Mouse (Mus musculus) limb, embryonic 13.5 days (tissue): ENCODE data around the gene Strada. TPM values are rescaled to one million over a fixed set of nuclear protein-coding genes. Genes with fewer than 3 reads are reported as not detected.

ENCODE experiments used
- ATAC-seq: fragments of 200-750 bp; cut with Nextera tagmentation; 2 replicates; pipeline ENCODE4 v1.8.0; 2017; ENCODE audit warnings: low read depth, moderate number of reproducible peaks, moderate TSS enrichment; ENCODE audit not compliant: low FRiP score
- H3K27ac ChIP-seq: fragments of 300-500 bp; sonication (generic); 2 replicates; pipeline ENCODE4 v1.5.1; 2015; ENCODE audit warnings: inconsistent platforms, mild to moderate bottlenecking, moderate library complexity
- H3K27me3 ChIP-seq: fragments of 300-500 bp; sonication (generic); 2 replicates; pipeline ENCODE4 v1.6.1; 2015; ENCODE audit warnings: mild to moderate bottlenecking, inconsistent platforms
- H3K36me3 ChIP-seq: fragments of 300-500 bp; sonication (generic); 2 replicates; pipeline ENCODE4 v1.6.1; 2015; ENCODE audit warnings: inconsistent platforms, mild to moderate bottlenecking, moderate library complexity
- H3K4me1 ChIP-seq: fragments of 300-500 bp; sonication (generic); 2 replicates; pipeline ENCODE4 v1.6.1; 2015; ENCODE audit warnings: inconsistent platforms
- H3K4me2 ChIP-seq: fragments of 300-500 bp; sonication (generic); replicated peaks from 2 replicates; pipeline ENCODE4 v1.6.1; 2015; ENCODE audit warnings: inconsistent platforms, mild to moderate bottlenecking, moderate library complexity
- H3K4me3 ChIP-seq: fragments of 300-500 bp; sonication (generic); 2 replicates; pipeline ENCODE4 v1.5.1; 2015; ENCODE audit warnings: moderate library complexity, mild to moderate bottlenecking, inconsistent platforms
- H3K9ac ChIP-seq: fragments of 300-500 bp; sonication (generic); 2 replicates; pipeline ENCODE4 v1.6.1; 2015; ENCODE audit warnings: mild to moderate bottlenecking, inconsistent platforms
- H3K9me3 ChIP-seq: fragments of 300-500 bp; sonication (generic); 2 replicates; pipeline ENCODE4 v1.6.1; 2016; ENCODE audit warnings: inconsistent platforms
- WGBS: fragments of 180-500 bp; shearing (Covaris S2); methylation state at CpG from one replicate; pipeline ENCODE4 v1.1.7; 2015; 5-methylcytosine and 5-hydroxymethylcytosine counted together
- polyA plus RNA-seq: library from polyadenylated mRNA; unstranded; fragments of >200 nt; fragmentation: Nextera tagmentation; extraction: Ambion mirVana; gene quantifications from 2 replicates; pipeline ENCODE4 v1.2.1, GENCODE M21; 2015

Gene Strada
- polyA plus RNA-seq, 1 experiment from 2014 or later = 32.8 TPM

GRCm38 (mm10) chr11:106160841-106161721 lies 40.9 kb downstream of the Strada start, which contains the start of the genes Gm10840 and Limd2:
Gene Gm10840 (plus strand): TSS chr11:106160850.
Gene Limd2 (minus strand): TSS chr11:106160860.
- H3K4me1 ChIP-seq = peaks cover 48% of the 10 kb centered on the region
- peak within 1 kb of the TSS; percentile 87 for H3K4me3 ChIP-seq
- H3K27me3 ChIP-seq = no peaks in the 10 kb centered on the region
- no peaks in the 10 kb centered on the region for H3K9me3 ChIP-seq
- H3K27ac ChIP-seq = peak within 1 kb of the TSS; percentile 99
- 27% methylated on average over 22 of the region's 22 CpGs for WGBS
- H3K9ac ChIP-seq = peak within 1 kb of the TSS; percentile 96
- H3K4me2 ChIP-seq = peak within 1 kb of the TSS; percentile 97
- peak; percentile 25; the same call in 1 of the 2 replicates for ATAC-seq
- H3K36me3 ChIP-seq = peaks cover 64% of the 10 kb centered on the region

GRCm38 (mm10) chr11:106159921-106160840 lies 41.8 kb downstream of the Strada start:
- peak overlapping the region; percentile 96 for H3K9ac ChIP-seq
- peaks cover 54% of the 10 kb centered on the region for H3K4me1 ChIP-seq
- peak overlapping the region; percentile 99 for H3K27ac ChIP-seq
- H3K4me3 ChIP-seq = peak overlapping the region; percentile 87
- no peaks in the 10 kb centered on the region for H3K27me3 ChIP-seq
- under 1% methylated on average over 89 of the region's 106 CpGs for WGBS
- peak; percentile 67 for ATAC-seq
- peak overlapping the region; percentile 97 for H3K4me2 ChIP-seq
- H3K36me3 ChIP-seq = peaks cover 64% of the 10 kb centered on the region
- no peaks in the 10 kb centered on the region for H3K9me3 ChIP-seq

DNA sequence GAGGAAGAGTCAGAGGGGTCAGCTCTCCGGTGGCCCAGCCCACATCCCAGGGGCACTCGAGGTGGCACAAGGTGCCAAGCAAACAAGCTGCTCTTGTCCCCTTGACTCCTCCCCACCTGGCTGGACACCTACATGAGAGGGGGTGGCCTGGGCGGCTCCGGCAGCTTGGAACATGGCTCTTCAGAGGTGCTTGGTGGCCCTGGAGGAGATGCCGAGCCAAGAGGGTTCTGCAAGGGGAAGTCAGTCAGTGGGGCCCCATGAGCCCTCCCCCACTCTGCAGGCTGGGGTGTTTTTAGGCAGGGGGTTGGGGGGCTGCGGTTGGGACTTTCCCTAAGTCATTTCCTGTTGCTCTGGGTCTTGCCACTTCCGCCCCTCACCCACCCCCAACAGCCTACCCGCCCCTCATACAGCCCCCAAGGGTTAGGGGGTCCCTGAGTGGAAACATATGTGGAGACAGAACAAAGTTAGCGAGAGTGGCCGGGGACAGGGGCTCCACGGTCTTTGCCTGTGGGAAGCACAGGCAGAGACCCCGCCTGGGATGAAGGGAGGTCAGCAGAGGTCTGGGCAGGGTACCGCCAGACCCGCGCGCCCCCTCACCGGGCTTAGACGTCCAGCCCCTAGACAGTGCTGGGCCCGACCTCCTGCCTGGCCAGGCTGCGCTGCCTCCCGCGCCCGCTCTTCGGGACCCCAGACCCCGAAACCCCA lies 42.6 kb downstream of the Strada start:
- peak; percentile 45 for ATAC-seq
- Histone ChIP-seq H3K27me3 (no peaks in the 10 kb centered on the region), H3K4me1 (peaks cover 54% of the 10 kb centered on the region), H3K36me3 (peaks cover 64% of the 10 kb centered on the region), H3K9ac (peak overlapping the region; percentile 96), H3K9me3 (no peaks in the 10 kb centered on the region), H3K4me3 (peak overlapping the region; percentile 87), H3K4me2 (peak overlapping the region; percentile 97), H3K27ac (peak overlapping the region; percentile 99)
- under 1% methylated on average over 22 of the region's 25 CpGs for WGBS

DNA sequence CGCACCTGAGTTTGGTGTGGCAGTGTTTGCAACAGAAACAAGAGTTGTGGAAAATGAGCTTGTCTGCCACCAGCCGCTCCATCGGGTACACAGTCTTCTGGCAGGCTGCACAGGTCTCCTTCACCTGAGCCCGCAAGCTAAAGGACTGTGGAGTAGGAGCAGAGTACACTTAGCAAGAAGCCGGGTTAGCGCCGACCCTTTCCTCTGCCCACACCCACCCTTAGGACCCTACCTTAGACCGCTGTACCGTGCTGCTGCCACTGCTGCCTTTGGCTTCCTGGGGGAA lies 43.1 kb downstream of the Strada start:
- Histone ChIP-seq H3K27ac (peak overlapping the region; percentile 99), H3K4me2 (peak overlapping the region; percentile 97), H3K36me3 (peaks cover 64% of the 10 kb centered on the region), H3K4me3 (peak overlapping the region; percentile 87), H3K27me3 (no peaks in the 10 kb centered on the region), H3K4me1 (peaks cover 54% of the 10 kb centered on the region), H3K9ac (peak overlapping the region; percentile 96), H3K9me3 (no peaks in the 10 kb centered on the region)
- WGBS = 15% methylated on average over 9 of the region's 9 CpGs
- 0 out of 2 replicates have a peak, but pooled peaks have one; percentile 5 for ATAC-seq

DNA sequence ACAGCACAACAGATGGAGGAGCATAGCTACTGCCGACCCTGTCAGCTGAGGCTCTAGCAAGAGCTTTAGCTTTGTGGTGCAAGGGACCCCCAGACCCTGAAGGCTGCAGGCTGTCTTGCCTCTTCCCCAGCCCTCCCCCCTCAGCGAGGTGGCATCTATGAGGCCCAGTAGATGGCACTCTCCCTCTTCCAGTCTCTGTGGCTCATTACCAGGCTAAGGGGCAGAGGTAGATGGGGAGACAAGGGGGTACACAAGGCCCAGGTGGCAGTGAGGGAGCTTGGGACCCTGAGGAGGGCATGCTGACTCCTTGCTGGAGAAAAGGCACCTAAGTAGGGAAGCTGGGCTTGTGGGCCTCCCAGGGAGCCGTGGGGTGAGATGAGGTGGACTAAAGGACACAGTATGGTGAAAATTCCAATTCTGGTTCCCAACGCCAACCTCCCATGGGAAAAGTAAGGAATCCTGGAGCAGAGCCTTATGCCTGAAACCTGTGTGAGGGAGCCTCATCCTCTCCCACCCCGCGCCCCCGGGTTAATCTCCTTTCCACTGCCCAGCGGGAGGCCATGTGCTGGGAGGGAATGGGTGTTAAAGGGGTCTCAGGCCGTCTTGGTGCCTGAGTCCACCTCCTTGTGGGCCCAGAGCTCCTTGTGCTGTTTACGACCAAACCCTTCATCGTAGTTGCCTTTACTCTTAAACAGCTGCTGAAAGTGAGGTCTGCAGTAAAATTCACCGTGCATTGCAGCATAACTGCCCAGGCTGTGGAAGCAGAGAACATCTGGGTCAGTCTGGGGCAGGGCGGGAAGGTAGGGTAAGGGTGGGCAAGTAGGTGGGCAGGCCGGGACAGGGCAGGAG lies 43.7 kb downstream of the Strada start:
- 41% methylated on average over 14 of the region's 14 CpGs for WGBS
- Histone ChIP-seq H3K4me3 (peak overlapping the region; percentile 87), H3K9ac (peak overlapping the region; percentile 96), H3K4me1 (peaks cover 54% of the 10 kb centered on the region), H3K36me3 (peaks cover 63% of the 10 kb centered on the region), H3K27ac (peak overlapping the region; percentile 99), H3K9me3 (no peaks in the 10 kb centered on the region), H3K27me3 (no peaks in the 10 kb centered on the region), H3K4me2 (peak overlapping the region; percentile 97)
- ATAC-seq = no peak

- no peaks in the 10 kb centered on the region for H3K9me3 ChIP-seq
- H3K27me3 ChIP-seq = no peaks in the 10 kb centered on the region
- H3K27ac ChIP-seq = peak overlapping the region; percentile 1; the same call in 1 of the 2 replicates
- peaks cover 67% of the 10 kb centered on the region for H3K36me3 ChIP-seq
- H3K4me3 ChIP-seq = no peak overlapping the region
- no peak for ATAC-seq
- no peak overlapping the region for H3K4me2 ChIP-seq
- peaks cover 51% of the 10 kb centered on the region for H3K4me1 ChIP-seq
- 0 out of 2 replicates have a peak overlapping the region, but pooled peaks have one; percentile 19 for H3K9ac ChIP-seq
- WGBS = 89% methylated on average over 7 of the region's 7 CpGs
These were observed 44.8 kb downstream of the Strada start for GRCm38 (mm10) chr11:106157154-106157553.

DNA sequence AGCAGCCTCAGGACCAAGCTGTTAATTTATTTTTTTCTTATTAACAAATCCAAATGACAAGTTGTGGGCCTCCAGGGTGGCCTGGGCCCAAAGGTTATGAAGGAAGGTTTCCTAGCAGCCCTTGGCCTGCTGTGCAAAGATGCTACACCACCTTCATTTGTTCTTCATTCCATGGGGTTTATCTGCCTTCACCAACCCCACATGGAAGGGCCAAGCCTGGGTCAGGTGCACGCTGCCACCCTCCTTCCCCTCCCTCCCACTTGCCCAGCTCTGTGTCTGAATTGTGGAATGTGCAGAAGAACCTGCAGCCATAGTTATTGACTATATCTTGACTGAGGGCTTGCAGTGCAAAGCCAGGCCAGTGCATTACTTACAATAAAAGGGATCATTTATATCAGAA lies 45.7 kb downstream of the Strada start:
- no peak for ATAC-seq
- Histone ChIP-seq H3K4me1 (peaks cover 42% of the 10 kb centered on the region), H3K27ac (no peak overlapping the region), H3K9ac (no peak overlapping the region), H3K4me2 (no peak overlapping the region), H3K4me3 (no peak overlapping the region), H3K27me3 (no peaks in the 10 kb centered on the region), H3K36me3 (peaks cover 76% of the 10 kb centered on the region), H3K9me3 (no peaks in the 10 kb centered on the region)
- 81% methylated on average over 1 of the region's 1 CpGs for WGBS

- WGBS = 45% methylated on average over 3 of the region's 3 CpGs
- Histone ChIP-seq H3K4me2 (no peak overlapping the region), H3K4me3 (no peak overlapping the region), H3K27me3 (no peaks in the 10 kb centered on the region), H3K36me3 (peaks cover 81% of the 10 kb centered on the region), H3K4me1 (peaks cover 38% of the 10 kb centered on the region), H3K9me3 (no peaks in the 10 kb centered on the region), H3K9ac (peak overlapping the region; percentile 43; the same call in 1 of the 2 replicates), H3K27ac (0 out of 2 replicates have a peak overlapping the region, but pooled peaks have one; percentile 44)
- ATAC-seq = no peak
These were observed 46.2 kb downstream of the Strada start for GRCm38 (mm10) chr11:106155761-106156160.

- Histone ChIP-seq H3K36me3 (peaks cover 91% of the 10 kb centered on the region), H3K4me2 (no peak overlapping the region), H3K9ac (no peak overlapping the region), H3K4me1 (peaks cover 37% of the 10 kb centered on the region), H3K4me3 (no peak overlapping the region), H3K27ac (no peak overlapping the region), H3K9me3 (no peaks in the 10 kb centered on the region), H3K27me3 (no peaks in the 10 kb centered on the region)
- 82% methylated on average over 2 of the region's 2 CpGs for WGBS
- ATAC-seq = no peak
These were observed 47.2 kb downstream of the Strada start for GRCm38 (mm10) chr11:106154770-106155169.

GRCm38 (mm10) chr11:106154091-106154490 lies 47.9 kb downstream of the Strada start:
- ATAC-seq = 0 out of 2 replicates have a peak, but pooled peaks have one; percentile 26
- Histone ChIP-seq H3K4me1 (peaks cover 35% of the 10 kb centered on the region), H3K9ac (no peak overlapping the region), H3K9me3 (no peaks in the 10 kb centered on the region), H3K27ac (no peak overlapping the region), H3K4me3 (no peak overlapping the region), H3K4me2 (no peak overlapping the region), H3K27me3 (no peaks in the 10 kb centered on the region), H3K36me3 (peaks cover 98% of the 10 kb centered on the region)
- 75% methylated on average over 5 of the region's 5 CpGs for WGBS

DNA sequence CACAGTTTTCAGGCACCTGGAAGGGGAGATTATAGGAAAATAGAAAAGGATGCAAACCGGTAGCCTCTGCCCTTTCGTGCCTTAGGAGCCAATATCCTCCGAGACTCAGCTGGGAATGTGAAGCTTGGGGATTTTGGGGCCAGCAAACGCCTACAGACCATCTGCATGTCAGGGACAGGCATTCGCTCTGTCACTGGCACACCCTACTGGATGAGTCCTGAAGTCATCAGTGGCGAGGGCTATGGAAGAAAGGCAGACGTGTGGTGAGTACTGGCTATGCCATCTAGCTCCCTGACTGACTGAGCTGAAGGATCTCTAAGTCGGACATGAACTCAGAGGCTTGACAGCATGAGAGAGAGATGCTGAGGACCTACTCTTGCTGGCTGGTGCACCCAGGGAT lies 49.8 kb downstream of the Strada start:
- H3K4me1 ChIP-seq = peaks cover 16% of the 10 kb centered on the region
- peaks cover 99% of the 10 kb centered on the region for H3K36me3 ChIP-seq
- 81% methylated on average over 8 of the region's 8 CpGs for WGBS
- no peak overlapping the region for H3K9ac ChIP-seq
- H3K4me2 ChIP-seq = no peak overlapping the region
- H3K9me3 ChIP-seq = no peaks in the 10 kb centered on the region
- no peak for ATAC-seq
- no peaks in the 10 kb centered on the region for H3K27me3 ChIP-seq
- no peak overlapping the region for H3K27ac ChIP-seq
- H3K4me3 ChIP-seq = no peak overlapping the region
